Mouse (Mus musculus): ENCODE measurements around the gene Sh2d6. TPM values are rescaled to one million over a fixed set of nuclear protein-coding genes. Genes with fewer than 3 reads are reported as not detected.

Gene Sh2d6
- polyA plus RNA-seq, 1 experiment: 6.5 TPM

DNA sequence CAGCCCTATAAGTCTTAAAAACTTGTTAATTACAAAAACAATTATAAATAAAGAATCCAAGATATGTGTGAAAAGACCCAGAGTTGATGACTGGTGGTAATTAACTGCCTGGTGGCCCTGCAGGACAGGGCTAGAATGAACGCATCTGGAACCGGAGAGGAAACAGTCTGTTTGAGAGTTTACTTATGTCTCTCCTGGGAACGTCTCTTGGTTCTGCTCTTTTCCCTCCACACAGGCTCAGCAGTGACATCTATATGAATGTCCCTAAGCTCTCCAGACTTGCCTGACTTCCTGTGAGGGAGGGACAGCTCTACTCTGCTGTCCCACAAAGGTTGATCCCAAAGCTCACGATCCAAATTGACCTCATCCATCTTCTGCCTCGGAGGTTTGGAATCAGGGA is 22.6 kb downstream of the Sh2d6 start:
- H3K27me3 ChIP-seq (ENCODE audit: control insufficient read depth, insufficient read depth, low read length): no peaks in the 10 kb centered on the region
- H3K36me3 ChIP-seq (ENCODE audit: control insufficient read depth, insufficient read depth, low read length): no peaks in the 10 kb centered on the region
- WGBS: 90% methylated on average over 5 of the region's 5 CpGs
- H3K4me3 ChIP-seq (ENCODE audit: control insufficient read depth, insufficient read depth, low read length): no peak overlapping the region
- 0 out of 2 replicates have a peak, but pooled peaks cover 2% of the 10 kb centered on the region for H3K4me1 ChIP-seq (replicated peaks; ENCODE audit: control insufficient read depth, insufficient read depth, low read length)
- H3K27ac ChIP-seq (ENCODE audit: control insufficient read depth, insufficient read depth, low read length): no peak overlapping the region
- DNase-seq: no peak
- TF ChIP-seq CTCF (IDR thresholded peaks at IDR 0.05; ENCODE audit: borderline replicate concordance, control insufficient read depth, extremely low read depth, insufficient read depth, low read length, poor library complexity) (no peak), POLR2A (IDR thresholded peaks at IDR 0.05; ENCODE audit: control insufficient read depth, extremely low read depth, insufficient read depth, low read length, poor library complexity) (no peak)

GRCm38 (mm10) chr6:72492892-72493291 is 28.6 kb downstream of the Sh2d6 start:
- Histone ChIP-seq H3K36me3 (ENCODE audit: control insufficient read depth, insufficient read depth, low read length) (no peaks in the 10 kb centered on the region), H3K4me1 (replicated peaks; ENCODE audit: control insufficient read depth, insufficient read depth, low read length) (0 out of 2 replicates have a peak, but pooled peaks cover 2% of the 10 kb centered on the region), H3K4me3 (ENCODE audit: control insufficient read depth, insufficient read depth, low read length) (no peak overlapping the region), H3K27me3 (ENCODE audit: control insufficient read depth, insufficient read depth, low read length) (no peaks in the 10 kb centered on the region), H3K27ac (ENCODE audit: control insufficient read depth, insufficient read depth, low read length) (no peak overlapping the region)
- WGBS: 92% methylated on average over 6 of the region's 6 CpGs
- TF ChIP-seq CTCF (IDR thresholded peaks at IDR 0.05; ENCODE audit: borderline replicate concordance, control insufficient read depth, extremely low read depth, insufficient read depth, low read length, poor library complexity) (no peak), POLR2A (IDR thresholded peaks at IDR 0.05; ENCODE audit: control insufficient read depth, extremely low read depth, insufficient read depth, low read length, poor library complexity) (no peak)
- DNase-seq: no peak

- H3K27ac ChIP-seq (ENCODE audit: control insufficient read depth, insufficient read depth, low read length): no peak overlapping the region
- H3K36me3 ChIP-seq (ENCODE audit: control insufficient read depth, insufficient read depth, low read length): no peaks in the 10 kb centered on the region
- TF ChIP-seq POLR2A (IDR thresholded peaks at IDR 0.05; ENCODE audit: control insufficient read depth, extremely low read depth, insufficient read depth, low read length, poor library complexity): no peak
- no peak for TF ChIP-seq CTCF (IDR thresholded peaks at IDR 0.05; ENCODE audit: borderline replicate concordance, control insufficient read depth, extremely low read depth, insufficient read depth, low read length, poor library complexity)
- no peak overlapping the region for H3K4me3 ChIP-seq (ENCODE audit: control insufficient read depth, insufficient read depth, low read length)
- H3K27me3 ChIP-seq (ENCODE audit: control insufficient read depth, insufficient read depth, low read length): no peaks in the 10 kb centered on the region
- H3K4me1 ChIP-seq (replicated peaks; ENCODE audit: control insufficient read depth, insufficient read depth, low read length): no peaks in the 10 kb centered on the region; the same call in 1 of the 2 replicates
- 86% methylated on average over 3 of the region's 3 CpGs for WGBS
- DNase-seq: no peak
Observed at GRCm38 (mm10) chr6:72491151-72491550, 30.4 kb downstream of the Sh2d6 start.

- TF ChIP-seq CTCF (IDR thresholded peaks at IDR 0.05; ENCODE audit: borderline replicate concordance, control insufficient read depth, extremely low read depth, insufficient read depth, low read length, poor library complexity): no peak
- Histone ChIP-seq H3K4me1 (replicated peaks; ENCODE audit: control insufficient read depth, insufficient read depth, low read length) (no peaks in the 10 kb centered on the region; the same call in 1 of the 2 replicates), H3K27ac (ENCODE audit: control insufficient read depth, insufficient read depth, low read length) (no peak overlapping the region), H3K4me3 (ENCODE audit: control insufficient read depth, insufficient read depth, low read length) (no peak overlapping the region), H3K36me3 (ENCODE audit: control insufficient read depth, insufficient read depth, low read length) (no peaks in the 10 kb centered on the region), H3K27me3 (ENCODE audit: control insufficient read depth, insufficient read depth, low read length) (no peaks in the 10 kb centered on the region)
- DNase-seq: no peak
Observed at GRCm38 (mm10) chr6:72489534-72489933, 32.0 kb downstream of the Sh2d6 start.

DNA sequence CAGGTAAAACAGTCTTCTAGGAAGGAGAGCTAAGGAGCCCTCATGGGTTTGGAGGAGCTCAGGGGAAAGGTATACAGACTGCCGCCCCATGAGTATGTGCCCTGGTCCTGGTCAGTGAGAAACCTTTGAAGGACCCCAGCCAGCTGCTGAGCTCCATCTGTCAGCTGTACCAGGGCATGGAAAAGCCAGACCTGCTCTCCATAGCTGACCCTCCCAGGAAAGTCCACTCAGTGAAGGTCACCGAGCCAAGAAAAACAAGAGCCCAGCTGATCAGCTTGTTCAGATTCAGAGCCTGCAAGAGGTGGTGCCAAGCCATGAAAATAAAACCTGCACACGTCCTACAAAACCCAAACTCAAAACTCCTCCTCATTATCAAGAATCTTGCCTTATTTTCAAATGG is 32.7 kb downstream of the Sh2d6 start:
- DNase-seq: no peak
- TF ChIP-seq CTCF (IDR thresholded peaks at IDR 0.05; ENCODE audit: borderline replicate concordance, control insufficient read depth, extremely low read depth, insufficient read depth, low read length, poor library complexity) (no peak), POLR2A (IDR thresholded peaks at IDR 0.05; ENCODE audit: control insufficient read depth, extremely low read depth, insufficient read depth, low read length, poor library complexity) (no peak)
- H3K27me3 ChIP-seq (ENCODE audit: control insufficient read depth, insufficient read depth, low read length): no peaks in the 10 kb centered on the region
- no peaks in the 10 kb centered on the region; the same call in 1 of the 2 replicates for H3K4me1 ChIP-seq (replicated peaks; ENCODE audit: control insufficient read depth, insufficient read depth, low read length)
- WGBS: 88% methylated on average over 3 of the region's 3 CpGs
- H3K4me3 ChIP-seq (ENCODE audit: control insufficient read depth, insufficient read depth, low read length): no peak overlapping the region
- H3K36me3 ChIP-seq (ENCODE audit: control insufficient read depth, insufficient read depth, low read length): no peaks in the 10 kb centered on the region
- H3K27ac ChIP-seq (ENCODE audit: control insufficient read depth, insufficient read depth, low read length): no peak overlapping the region

DNA sequence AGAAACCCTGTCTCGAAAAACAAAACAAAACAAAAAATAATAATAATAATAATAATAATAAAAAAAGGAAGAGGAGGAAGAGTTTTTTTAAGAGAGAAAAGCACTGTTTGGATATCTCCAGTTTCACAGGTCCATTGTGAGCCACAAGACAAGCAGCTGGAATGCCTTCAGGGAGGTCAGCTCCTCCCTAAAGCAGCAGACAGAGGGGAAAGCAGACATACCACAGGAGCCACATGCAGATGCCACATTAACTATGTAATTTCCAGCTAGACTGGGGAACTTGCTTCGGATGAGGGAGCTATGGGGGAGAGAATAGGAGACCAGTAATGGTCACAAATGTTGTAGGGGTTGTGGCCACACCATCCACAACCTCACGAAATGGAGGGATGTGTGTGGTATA is 34.2 kb downstream of the Sh2d6 start:
- DNase-seq: no peak
- no peaks in the 10 kb centered on the region for H3K27me3 ChIP-seq (ENCODE audit: control insufficient read depth, insufficient read depth, low read length)
- H3K4me1 ChIP-seq (replicated peaks; ENCODE audit: control insufficient read depth, insufficient read depth, low read length): no peaks in the 10 kb centered on the region; the same call in 1 of the 2 replicates
- no peak overlapping the region for H3K27ac ChIP-seq (ENCODE audit: control insufficient read depth, insufficient read depth, low read length)
- H3K36me3 ChIP-seq (ENCODE audit: control insufficient read depth, insufficient read depth, low read length): no peaks in the 10 kb centered on the region
- no peak for TF ChIP-seq POLR2A (IDR thresholded peaks at IDR 0.05; ENCODE audit: control insufficient read depth, extremely low read depth, insufficient read depth, low read length, poor library complexity)
- no peak for TF ChIP-seq CTCF (IDR thresholded peaks at IDR 0.05; ENCODE audit: borderline replicate concordance, control insufficient read depth, extremely low read depth, insufficient read depth, low read length, poor library complexity)
- 59% methylated on average over 3 of the region's 3 CpGs for WGBS
- H3K4me3 ChIP-seq (ENCODE audit: control insufficient read depth, insufficient read depth, low read length): no peak overlapping the region

- Histone ChIP-seq H3K27ac (ENCODE audit: control insufficient read depth, insufficient read depth, low read length) (no peak overlapping the region), H3K4me3 (ENCODE audit: control insufficient read depth, insufficient read depth, low read length) (no peak overlapping the region), H3K36me3 (ENCODE audit: control insufficient read depth, insufficient read depth, low read length) (no peaks in the 10 kb centered on the region), H3K27me3 (ENCODE audit: control insufficient read depth, insufficient read depth, low read length) (no peaks in the 10 kb centered on the region), H3K4me1 (replicated peaks; ENCODE audit: control insufficient read depth, insufficient read depth, low read length) (no peaks in the 10 kb centered on the region; the same call in 1 of the 2 replicates)
- TF ChIP-seq CTCF (IDR thresholded peaks at IDR 0.05; ENCODE audit: borderline replicate concordance, control insufficient read depth, extremely low read depth, insufficient read depth, low read length, poor library complexity) (no peak), POLR2A (IDR thresholded peaks at IDR 0.05; ENCODE audit: control insufficient read depth, extremely low read depth, insufficient read depth, low read length, poor library complexity) (no peak)
- 28% methylated on average over 6 of the region's 6 CpGs for WGBS
- DNase-seq: no peak
Observed at GRCm38 (mm10) chr6:72486307-72486706, 35.2 kb downstream of the Sh2d6 start.

All from thymus, adult 2 months (tissue).